Mouse (Mus musculus): Measurements from ENCODE around the gene Slamf8. TPM values are rescaled to one million over a fixed set of nuclear protein-coding genes. Genes with fewer than 3 reads are reported as not detected.

Slamf8 gene
- total RNA-seq, 2 experiments from 2014 or later = 0.30 TPM; not detected in 1

DNA sequence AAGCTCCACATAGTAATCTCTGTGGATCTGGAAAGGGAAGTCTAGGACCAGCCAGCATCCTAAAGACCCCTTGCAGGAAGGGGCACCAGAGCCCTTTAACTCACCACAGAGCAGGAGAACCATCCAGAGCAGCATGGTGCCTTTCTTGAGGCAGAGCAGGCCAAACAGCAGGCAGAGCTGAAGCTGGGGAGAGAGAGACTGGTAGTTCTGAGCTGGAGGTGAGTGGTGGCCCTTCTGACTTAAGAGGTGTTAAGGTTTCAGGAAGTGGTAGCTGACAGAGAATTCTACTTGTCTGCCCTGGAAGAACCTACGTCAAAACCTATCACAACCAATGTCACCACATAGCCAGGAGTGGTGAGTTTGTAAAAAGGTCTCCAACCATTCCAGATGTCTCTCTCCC, 12.0 kb upstream of the Slamf8 start, which contains the start of gene Fcrl6:
Gene Fcrl6, minus strand, starts transcription at position 226 of the 400 bp plus-strand sequence.
- no peak for ATAC-seq (replicated peaks; ENCODE audit: low FRiP score, poor library complexity, severe bottlenecking)

DNA sequence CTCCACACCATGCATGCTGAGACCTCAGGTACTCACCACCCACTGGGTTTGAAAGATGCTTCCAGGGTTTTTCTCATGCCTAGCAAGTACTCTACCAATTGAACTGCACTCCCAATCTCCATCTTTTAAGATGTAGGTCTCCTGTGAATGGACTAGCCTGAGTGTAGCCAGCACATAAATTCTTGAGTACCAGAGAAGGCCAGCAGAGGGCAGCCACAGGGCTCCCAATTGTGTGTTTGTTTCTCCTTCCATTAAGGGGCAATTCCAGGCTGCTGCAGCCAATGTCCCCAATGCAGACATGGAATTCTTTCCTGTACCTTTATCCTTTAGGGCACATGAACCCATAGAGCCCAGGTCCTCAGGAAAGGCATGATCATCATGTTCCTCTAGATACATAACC, 4.1 kb upstream of the Slamf8 start:
- no peak for ATAC-seq (replicated peaks; ENCODE audit: low FRiP score, poor library complexity, severe bottlenecking)

DNA sequence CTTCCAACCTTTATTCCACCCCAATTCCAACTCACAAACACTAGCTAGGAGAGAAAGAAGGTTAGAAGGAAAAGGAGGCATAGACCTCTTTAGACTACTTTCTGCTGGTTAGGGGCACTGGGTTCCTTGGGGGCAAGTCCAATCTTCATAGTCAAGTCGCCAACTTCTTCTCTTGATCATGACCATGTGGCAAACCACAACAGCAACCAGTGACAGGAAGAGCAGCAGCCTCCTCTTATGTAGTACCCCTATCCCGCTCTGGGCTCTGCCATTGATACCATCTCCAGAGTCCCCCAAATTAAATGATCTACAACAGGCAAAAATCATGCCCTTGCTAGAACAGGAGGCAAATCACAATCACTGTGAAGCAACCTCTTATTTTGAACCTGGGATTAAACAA, 3.6 kb upstream of the Slamf8 start:
- no peak for ATAC-seq (replicated peaks; ENCODE audit: low FRiP score, poor library complexity, severe bottlenecking)

GRCm38 (mm10) chr1:172593321-172593720, 3.0 kb upstream of the Slamf8 start:
- no peak for ATAC-seq (replicated peaks; ENCODE audit: low FRiP score, poor library complexity, severe bottlenecking)

DNA sequence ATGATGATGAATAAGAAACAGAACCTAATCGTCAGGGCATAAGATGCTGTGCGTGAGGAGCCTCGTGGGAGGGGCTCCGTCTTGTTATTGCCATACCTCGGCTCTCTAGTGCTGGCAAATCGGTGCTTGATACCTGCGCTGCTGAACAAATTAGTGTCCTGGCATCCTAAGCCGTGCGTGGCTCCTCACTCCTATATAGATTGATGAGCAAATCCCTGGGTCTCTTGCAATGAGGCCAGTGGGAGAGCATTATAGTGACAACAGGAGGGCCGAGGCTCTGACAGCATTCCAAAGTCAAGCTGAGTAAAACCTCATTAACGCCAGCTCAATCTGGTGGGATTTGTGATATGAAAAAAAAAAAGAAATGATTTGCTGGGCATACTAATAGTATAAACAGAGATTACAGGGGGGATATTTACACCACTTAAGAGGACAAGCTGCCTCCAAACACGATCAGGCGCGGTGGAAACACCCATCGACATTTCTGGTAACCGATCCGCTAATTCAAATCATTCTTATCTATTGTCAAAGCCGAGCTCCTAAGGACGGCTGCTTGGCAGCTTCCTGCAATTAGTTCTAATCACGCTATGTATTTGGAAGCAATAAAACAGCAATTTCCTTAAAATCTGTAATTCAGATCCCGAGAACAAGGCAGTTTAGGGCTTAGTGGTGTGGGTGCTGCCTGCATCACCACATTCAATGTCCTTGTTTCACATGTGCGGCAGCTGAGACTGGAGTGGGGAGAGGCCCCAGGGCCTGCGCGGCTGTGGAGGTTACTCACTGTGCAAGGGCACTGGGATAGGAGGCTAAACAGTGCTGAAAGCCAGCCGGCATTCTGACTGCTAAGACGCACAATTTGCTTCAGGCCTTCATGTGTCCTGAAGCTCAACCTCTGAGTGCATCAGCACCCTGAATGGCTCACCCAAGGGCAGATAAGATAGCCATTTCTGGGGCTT, 4.5 kb downstream of the Slamf8 start:
- no peak for ATAC-seq (replicated peaks; ENCODE audit: low FRiP score, poor library complexity, severe bottlenecking)

DNA sequence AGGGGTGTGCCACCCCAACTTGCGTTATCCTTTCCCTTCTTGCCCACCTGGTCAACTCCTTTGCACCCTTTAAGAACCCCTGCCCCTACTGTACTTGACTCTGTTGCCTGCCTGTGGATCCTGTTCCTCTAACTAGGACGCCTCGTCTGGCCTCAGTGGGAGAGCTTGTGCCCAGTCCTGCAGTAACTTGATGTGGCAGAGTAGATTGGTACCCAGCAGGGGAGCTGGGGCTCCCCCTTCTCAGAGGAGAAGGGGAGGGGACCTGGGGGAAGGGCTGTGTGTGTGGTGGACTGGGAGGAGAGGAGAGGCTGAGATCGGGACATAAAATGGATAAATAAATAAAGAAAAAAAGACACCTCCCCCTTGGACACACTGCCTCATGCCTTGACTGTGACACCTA, 5.3 kb downstream of the Slamf8 start:
- ATAC-seq (replicated peaks; ENCODE audit: low FRiP score, poor library complexity, severe bottlenecking) = no peak

DNA sequence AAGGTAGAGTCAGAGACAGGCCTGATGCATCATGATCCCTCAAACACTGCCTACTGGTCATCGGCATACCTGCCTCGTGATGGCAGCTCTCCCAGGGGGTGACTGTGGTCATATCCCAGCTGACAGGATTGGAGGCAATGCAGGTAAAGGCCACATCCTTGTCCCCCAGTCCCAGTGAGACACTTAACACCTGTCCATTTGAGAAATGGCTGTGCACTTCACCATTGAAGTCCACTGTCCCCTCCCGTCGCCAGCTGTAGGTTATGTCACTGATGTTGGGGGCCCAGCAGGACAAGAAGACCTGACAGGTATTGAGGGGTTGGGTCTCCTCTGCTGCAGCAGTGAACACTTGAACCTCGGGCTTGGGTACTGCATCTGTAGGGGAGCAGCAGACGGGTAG, 6.1 kb downstream of the Slamf8 start:
- ATAC-seq (replicated peaks; ENCODE audit: low FRiP score, poor library complexity, severe bottlenecking) = no peak

DNA sequence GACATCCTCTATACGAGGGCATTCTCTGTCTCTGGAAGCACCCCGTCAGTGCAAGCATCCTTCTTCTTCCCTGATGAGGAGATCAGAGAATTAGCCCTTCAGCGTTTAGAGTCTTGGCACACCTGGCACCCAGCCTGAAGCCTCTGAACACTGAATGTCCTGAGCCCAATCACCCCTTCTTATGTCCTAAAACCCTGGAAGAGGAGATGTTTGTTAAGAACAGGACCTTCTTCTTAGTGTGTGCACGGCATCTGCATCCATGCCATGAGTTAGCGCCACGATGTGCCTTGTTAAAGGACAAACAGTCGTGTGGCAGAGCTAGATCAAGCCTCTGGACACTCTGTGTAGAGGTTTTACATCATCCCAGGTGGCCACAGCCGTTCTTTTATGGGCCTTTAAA, 7.9 kb downstream of the Slamf8 start:
- ATAC-seq (replicated peaks; ENCODE audit: low FRiP score, poor library complexity, severe bottlenecking) = no peak

DNA sequence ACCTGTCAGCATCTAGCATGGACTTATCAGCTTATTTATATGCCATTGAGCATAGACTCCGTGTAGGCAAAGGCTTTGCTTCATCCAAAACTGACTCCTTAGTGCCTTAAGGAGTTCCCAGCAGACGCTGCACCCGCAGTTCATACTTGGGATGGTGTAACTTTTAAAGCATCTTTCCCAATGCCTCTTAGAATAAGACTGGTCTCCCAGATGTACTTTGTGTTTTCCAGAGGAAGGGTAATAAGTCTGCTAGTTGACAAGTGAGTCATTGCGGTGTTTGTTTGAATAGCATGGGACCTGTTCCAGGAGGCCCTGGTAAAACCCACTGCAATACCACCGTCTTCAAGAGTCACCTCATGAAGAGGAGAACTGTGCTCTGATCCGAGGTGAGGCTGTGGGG, 10.3 kb downstream of the Slamf8 start:
- ATAC-seq (replicated peaks; ENCODE audit: low FRiP score, poor library complexity, severe bottlenecking) = no peak

DNA sequence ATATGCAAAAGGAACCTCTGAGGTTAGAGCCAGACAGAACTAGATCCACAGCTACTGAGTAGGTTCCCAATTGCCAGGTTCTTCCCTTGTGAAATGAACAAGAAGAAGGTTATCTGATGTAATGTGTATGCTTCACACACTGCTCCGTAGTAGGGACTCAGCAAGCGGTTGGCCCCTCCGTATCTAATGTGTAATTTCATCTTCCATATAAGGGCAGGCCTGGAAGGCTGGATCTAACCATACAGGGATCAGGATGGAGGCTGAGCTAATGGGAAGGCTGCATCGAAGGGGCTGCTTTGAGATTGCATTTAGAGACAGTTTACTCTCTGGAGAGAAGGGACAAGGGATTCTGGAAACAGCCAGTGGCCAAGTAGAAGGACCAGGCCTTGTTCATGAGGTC, 22.6 kb downstream of the Slamf8 start:
- no peak for ATAC-seq (replicated peaks; ENCODE audit: low FRiP score, poor library complexity, severe bottlenecking)

GRCm38 (mm10) chr1:172566131-172566530, 24.2 kb downstream of the Slamf8 start:
- no peak for ATAC-seq (replicated peaks; ENCODE audit: low FRiP score, poor library complexity, severe bottlenecking)

DNA sequence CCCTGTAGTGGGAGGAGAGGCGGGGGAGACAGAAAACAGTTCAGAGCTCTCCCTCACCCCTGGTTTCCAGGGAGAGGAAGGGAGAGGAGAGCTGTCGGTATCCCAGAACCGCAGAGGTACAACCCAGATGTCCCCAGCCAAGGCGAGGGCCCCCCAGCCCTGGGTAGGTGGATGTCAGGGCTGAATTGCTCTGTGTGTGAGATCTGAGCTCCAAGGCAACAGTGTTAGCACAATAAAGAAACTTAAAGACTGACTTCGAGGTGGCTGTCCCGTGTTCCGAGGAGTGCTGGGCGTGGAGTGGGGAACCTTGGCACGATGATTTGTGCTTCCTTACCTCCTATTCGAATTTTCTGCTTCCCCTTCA, 26.9 kb downstream of the Slamf8 start:
- ATAC-seq (replicated peaks; ENCODE audit: low FRiP score, poor library complexity, severe bottlenecking) = no peak

- no peak for ATAC-seq (replicated peaks; ENCODE audit: low FRiP score, poor library complexity, severe bottlenecking)
Observed at GRCm38 (mm10) chr1:172562641-172563464, 27.5 kb downstream of the Slamf8 start.

DNA sequence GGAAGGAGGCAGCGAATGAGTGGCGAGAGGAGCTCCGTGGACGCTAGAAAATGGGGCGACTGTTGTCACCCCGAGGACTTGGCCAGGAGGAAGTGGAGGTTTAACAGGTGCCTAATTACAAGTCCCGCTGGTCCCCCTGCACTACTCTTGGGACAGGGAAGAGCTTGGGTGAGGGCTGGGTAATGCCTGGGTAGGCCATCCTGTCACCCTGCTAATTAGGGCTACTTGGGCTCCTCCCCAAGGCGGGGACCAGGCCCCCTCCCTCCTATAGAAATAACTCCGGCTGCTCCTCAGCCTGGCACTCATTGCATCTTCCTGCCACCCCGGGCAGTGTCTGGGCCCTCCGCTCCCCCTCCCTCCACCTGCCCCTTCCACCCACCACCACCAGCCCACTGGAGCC, 34.7 kb downstream of the Slamf8 start, which contains the start of gene Vsig8:
Gene Vsig8, plus strand, starts transcription at position 301 of the 400 bp plus-strand sequence.
- no peak for ATAC-seq (replicated peaks; ENCODE audit: low FRiP score, poor library complexity, severe bottlenecking)

GRCm38 (mm10) chr1:172552623-172553022, 37.7 kb downstream of the Slamf8 start:
- no peak for ATAC-seq (replicated peaks; ENCODE audit: low FRiP score, poor library complexity, severe bottlenecking)

DNA sequence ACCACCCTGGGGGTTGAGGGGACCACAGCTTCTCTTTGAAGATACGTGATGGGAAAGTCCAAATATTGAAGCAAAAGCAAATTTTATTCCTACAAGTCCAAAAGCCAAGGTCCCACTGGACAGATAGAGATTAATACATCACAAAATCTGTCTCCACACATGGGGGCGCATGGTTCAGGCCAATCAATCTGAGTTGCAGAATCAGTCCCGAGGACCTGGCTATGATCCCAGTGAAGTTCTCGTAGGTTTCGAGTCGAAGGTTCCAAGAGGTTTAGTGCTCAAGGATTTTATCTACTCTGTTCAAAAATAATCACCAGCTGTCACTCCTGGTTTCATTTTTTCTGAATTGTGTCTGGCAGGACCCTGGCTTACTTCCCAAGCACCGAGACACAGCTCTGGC, 39.4 kb downstream of the Slamf8 start:
- no peak for ATAC-seq (replicated peaks; ENCODE audit: low FRiP score, poor library complexity, severe bottlenecking)

GRCm38 (mm10) chr1:172550551-172550951, 39.8 kb downstream of the Slamf8 start:
- no peak for ATAC-seq (replicated peaks; ENCODE audit: low FRiP score, poor library complexity, severe bottlenecking)

- no peak for ATAC-seq (replicated peaks; ENCODE audit: low FRiP score, poor library complexity, severe bottlenecking)
Observed at GRCm38 (mm10) chr1:172549717-172550116, 40.7 kb downstream of the Slamf8 start.

DNA sequence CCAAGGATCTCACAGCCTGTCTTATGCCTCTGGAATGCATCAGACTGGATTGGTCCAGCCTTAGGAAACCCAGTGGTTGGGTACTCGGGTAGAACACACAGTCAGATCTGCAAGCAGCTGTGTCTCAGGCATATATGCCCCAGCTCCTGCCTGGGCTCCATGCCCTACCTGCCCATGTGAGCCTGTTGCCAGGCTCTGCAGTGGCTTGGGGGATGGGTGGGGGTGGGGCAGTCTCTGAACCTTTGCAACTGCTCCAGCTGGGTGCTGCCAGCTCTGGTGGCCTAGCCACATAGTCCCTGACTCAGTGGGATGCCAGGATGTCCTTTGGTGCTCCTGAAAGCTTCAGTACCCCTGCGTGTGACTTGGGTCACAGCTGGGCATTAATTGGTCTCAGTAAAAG, 41.1 kb downstream of the Slamf8 start:
- ATAC-seq (replicated peaks; ENCODE audit: low FRiP score, poor library complexity, severe bottlenecking) = no peak

GRCm38 (mm10) chr1:172548501-172548900, 41.9 kb downstream of the Slamf8 start:
- ATAC-seq (replicated peaks; ENCODE audit: low FRiP score, poor library complexity, severe bottlenecking) = no peak

- no peak for ATAC-seq (replicated peaks; ENCODE audit: low FRiP score, poor library complexity, severe bottlenecking)
Observed at GRCm38 (mm10) chr1:172546062-172546461, 44.3 kb downstream of the Slamf8 start.

Data from erythroid progenitor cell, adult 5-6 weeks (primary cell).